Mouse (Mus musculus): ENCODE data around the gene Pgm5. TPM values are rescaled to one million over a fixed set of nuclear protein-coding genes. Genes with fewer than 3 reads are reported as not detected.

The Pgm5 gene
- polyA plus RNA-seq, 1 experiment from 2014 or later: 1.6 TPM

DNA sequence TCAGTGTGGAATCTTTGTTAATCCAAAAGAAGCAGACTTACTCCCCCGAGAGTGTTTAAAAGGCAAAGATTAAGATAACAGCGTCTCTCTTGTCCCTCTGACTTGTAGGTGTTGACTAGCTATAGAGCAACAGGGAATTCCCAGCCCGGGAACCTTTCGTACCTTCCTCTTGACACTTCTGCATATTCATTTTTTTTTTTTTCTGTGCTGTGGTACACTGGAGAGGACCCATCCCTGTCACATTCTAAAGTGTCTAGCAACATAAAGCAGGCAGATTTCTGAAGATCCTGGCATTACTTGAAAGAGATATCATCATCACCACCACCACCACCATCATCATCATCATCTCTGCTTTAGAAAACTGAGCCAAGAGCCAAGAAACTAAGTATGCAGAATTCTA, 105.0 kb downstream of the Pgm5 start:
- WGBS: 84% methylated on average over 4 of the region's 4 CpGs
- no peaks in the 10 kb centered on the region for H3K9me3 ChIP-seq (ENCODE audit: control insufficient read depth, low read length)

DNA sequence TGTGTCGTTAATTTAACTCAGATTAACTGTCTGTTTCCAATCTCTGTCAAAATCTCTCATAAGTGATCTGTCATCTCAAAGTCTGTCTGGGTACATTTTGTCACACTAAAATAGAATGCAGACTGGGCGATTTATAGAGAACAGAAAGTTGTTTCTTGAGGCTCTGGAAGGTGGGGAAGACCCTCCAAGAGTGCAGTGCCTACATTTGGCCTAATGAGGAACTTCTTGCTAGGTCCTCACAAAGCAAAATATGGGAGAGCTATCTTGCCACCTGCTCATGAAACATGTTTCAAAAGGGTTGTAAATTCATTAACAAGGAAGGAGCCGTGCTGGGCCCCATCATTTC, 107.2 kb downstream of the Pgm5 start:
- DNase-seq (ENCODE audit: low spot score) (no peak), ATAC-seq (ENCODE audit: insufficient read depth, low FRiP score, low TSS enrichment) (no peak)
- Histone ChIP-seq H3K9ac (ENCODE audit: low read length) (no peak overlapping the region), H3K27me3 (ENCODE audit: control insufficient read depth, insufficient read depth, low read length) (no peaks in the 10 kb centered on the region), H3K4me2 (ENCODE audit: low read depth) (no peak overlapping the region), H3K27ac (ENCODE audit: low read depth, low read length) (no peak overlapping the region), H3K9me3 (ENCODE audit: control insufficient read depth, low read length) (no peaks in the 10 kb centered on the region), H3K36me3 (ENCODE audit: control insufficient read depth, insufficient read depth, low read length) (no peaks in the 10 kb centered on the region), H3K4me3 (ENCODE audit: low read depth, low read length) (no peak overlapping the region), H3K4me1 (ENCODE audit: control insufficient read depth, insufficient read depth, low read length) (peaks cover 9% of the 10 kb centered on the region; the same call in 1 of the 2 replicates)
- 75% methylated on average over 3 of the region's 3 CpGs for WGBS

More for the DNA sequence above, 105.0 kb downstream of the Pgm5 start:
- H3K27ac ChIP-seq (ENCODE audit: low read depth, low read length): no peak overlapping the region
- DNase-seq (ENCODE audit: low spot score): no peak
- H3K4me1 ChIP-seq (ENCODE audit: control insufficient read depth, insufficient read depth, low read length): peaks cover 9% of the 10 kb centered on the region; the same call in 1 of the 2 replicates
- no peaks in the 10 kb centered on the region for H3K27me3 ChIP-seq (ENCODE audit: control insufficient read depth, insufficient read depth, low read length)
- no peaks in the 10 kb centered on the region for H3K36me3 ChIP-seq (ENCODE audit: control insufficient read depth, insufficient read depth, low read length)
- H3K4me3 ChIP-seq (ENCODE audit: low read depth, low read length): no peak overlapping the region
- no peak overlapping the region for H3K9ac ChIP-seq (ENCODE audit: low read length)
- no peak for ATAC-seq (ENCODE audit: insufficient read depth, low FRiP score, low TSS enrichment)
- no peak overlapping the region for H3K4me2 ChIP-seq (ENCODE audit: low read depth)

DNA sequence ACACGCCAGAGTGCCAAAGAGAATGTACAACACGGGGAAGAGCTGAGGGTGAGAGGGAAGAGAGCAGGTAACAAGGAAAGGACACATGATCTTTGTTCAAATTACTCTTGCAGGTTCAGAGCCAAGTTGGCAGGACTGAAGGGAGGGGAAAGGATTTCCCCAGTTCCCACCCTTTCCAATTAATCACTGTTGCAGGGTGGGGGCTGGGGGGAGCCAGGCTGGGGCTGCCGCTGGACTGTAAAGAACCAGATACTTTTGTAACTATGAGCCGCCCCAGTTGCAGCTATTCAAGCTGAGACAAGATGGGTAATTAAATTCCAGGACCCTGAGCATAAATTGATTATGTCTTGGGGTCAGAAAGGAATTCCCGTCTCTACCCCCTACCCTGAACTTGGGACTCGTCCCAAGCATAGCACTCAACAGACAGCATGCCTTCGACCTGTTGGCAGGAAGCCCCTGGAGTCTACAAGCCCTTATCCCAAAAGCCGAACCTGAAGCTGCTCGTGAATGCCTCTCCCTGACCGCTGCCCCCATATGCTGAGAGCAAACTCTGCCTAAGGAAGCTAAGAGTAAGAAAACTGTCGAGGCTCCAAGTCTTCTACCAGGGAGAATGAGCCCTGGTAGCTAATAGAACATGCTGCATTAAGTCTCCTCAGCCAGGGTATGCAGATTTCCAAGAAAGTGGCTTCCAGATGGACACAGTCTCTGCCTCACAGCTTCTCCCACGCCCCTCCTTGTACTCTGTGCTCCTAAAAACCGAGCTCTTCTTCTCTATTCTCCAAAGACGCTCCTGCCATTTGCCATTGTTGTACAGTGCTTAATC, 107.8 kb downstream of the Pgm5 start:
- Histone ChIP-seq H3K4me1 (ENCODE audit: control insufficient read depth, insufficient read depth, low read length) (peaks cover 9% of the 10 kb centered on the region; the same call in 1 of the 2 replicates), H3K4me2 (ENCODE audit: low read depth) (no peak overlapping the region), H3K27me3 (ENCODE audit: control insufficient read depth, insufficient read depth, low read length) (no peaks in the 10 kb centered on the region), H3K9ac (ENCODE audit: low read length) (no peak overlapping the region), H3K4me3 (ENCODE audit: low read depth, low read length) (no peak overlapping the region), H3K27ac (ENCODE audit: low read depth, low read length) (no peak overlapping the region), H3K9me3 (ENCODE audit: control insufficient read depth, low read length) (no peaks in the 10 kb centered on the region), H3K36me3 (ENCODE audit: control insufficient read depth, insufficient read depth, low read length) (no peaks in the 10 kb centered on the region)
- WGBS: 27% methylated on average over 14 of the region's 14 CpGs
- ATAC-seq (ENCODE audit: insufficient read depth, low FRiP score, low TSS enrichment): no peak
- peak; percentile 33 for DNase-seq (ENCODE audit: low spot score)

DNA sequence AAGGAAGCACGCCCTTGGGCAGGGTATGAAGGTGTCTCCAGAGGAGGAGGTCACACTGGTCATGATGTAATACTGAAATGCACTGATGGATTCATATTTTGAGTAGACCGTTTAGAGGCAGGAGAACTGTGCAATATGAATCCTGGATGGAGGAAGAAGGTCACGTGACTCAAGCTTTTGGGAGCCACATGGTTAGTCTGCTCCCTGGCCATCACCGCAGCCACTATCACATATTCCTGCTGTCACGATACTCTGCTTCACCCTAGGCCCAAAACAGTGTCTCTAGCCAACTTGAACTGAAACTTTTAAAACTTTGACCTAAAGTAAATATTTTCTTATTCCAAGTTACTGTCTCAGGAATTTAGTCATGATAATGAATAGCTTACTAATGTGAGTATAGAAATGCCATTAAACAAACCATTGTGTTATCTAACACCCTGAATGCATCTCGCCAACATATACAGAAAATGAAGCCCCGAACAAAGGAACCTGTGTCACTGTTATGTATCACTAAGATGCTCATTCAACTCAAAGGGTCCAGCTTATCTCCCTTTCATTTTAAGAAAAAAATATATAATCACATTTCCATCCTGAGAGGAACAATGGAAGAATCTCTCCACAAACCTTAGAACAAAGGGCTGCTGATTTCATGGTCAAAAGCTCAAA, 108.6 kb downstream of the Pgm5 start:
- ATAC-seq (ENCODE audit: insufficient read depth, low FRiP score, low TSS enrichment) (no peak), DNase-seq (ENCODE audit: low spot score) (no peak)
- Histone ChIP-seq H3K36me3 (ENCODE audit: control insufficient read depth, insufficient read depth, low read length) (no peaks in the 10 kb centered on the region), H3K27me3 (ENCODE audit: control insufficient read depth, insufficient read depth, low read length) (no peaks in the 10 kb centered on the region), H3K9ac (ENCODE audit: low read length) (no peak overlapping the region), H3K4me3 (ENCODE audit: low read depth, low read length) (no peak overlapping the region), H3K27ac (ENCODE audit: low read depth, low read length) (no peak overlapping the region), H3K4me1 (ENCODE audit: control insufficient read depth, insufficient read depth, low read length) (peaks cover 9% of the 10 kb centered on the region; the same call in 1 of the 2 replicates), H3K4me2 (ENCODE audit: low read depth) (no peak overlapping the region), H3K9me3 (ENCODE audit: control insufficient read depth, low read length) (no peaks in the 10 kb centered on the region)
- WGBS: 86% methylated on average over 7 of the region's 7 CpGs

DNA sequence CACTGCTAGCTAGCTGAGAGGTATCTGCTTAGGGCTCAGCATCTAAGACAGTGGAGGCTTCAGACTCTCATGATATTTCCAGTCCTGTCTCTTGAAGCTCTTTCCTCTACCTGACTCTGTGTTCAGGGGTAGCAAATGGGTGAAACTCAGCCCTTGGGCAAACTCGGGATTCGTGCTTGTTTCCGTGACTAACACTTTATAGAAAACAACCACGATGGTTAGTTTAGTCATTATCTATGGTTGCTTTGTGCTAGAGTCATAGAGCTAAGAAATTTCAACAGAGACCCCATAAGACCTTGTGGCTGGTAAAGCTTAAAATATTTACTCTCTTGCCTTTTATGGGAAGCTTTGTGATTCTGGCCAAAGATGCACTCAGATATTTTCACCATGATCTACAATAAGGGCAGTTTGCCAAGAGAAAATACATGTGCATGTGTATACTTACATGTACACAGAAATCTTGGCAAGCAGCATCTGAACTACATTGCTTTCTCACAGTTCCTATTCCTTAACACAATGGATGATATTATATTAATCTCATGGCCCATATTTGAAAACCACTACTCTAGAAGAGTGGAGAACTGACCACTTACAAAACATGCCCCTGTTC, 115.3 kb downstream of the Pgm5 start:
- Histone ChIP-seq H3K4me2 (ENCODE audit: low read depth) (no peak overlapping the region), H3K4me3 (ENCODE audit: low read depth, low read length) (no peak overlapping the region), H3K27ac (ENCODE audit: low read depth, low read length) (no peak overlapping the region), H3K9me3 (ENCODE audit: control insufficient read depth, low read length) (no peaks in the 10 kb centered on the region), H3K9ac (ENCODE audit: low read length) (no peak overlapping the region), H3K4me1 (ENCODE audit: control insufficient read depth, insufficient read depth, low read length) (no peaks in the 10 kb centered on the region), H3K27me3 (ENCODE audit: control insufficient read depth, insufficient read depth, low read length) (no peaks in the 10 kb centered on the region), H3K36me3 (ENCODE audit: control insufficient read depth, insufficient read depth, low read length) (no peaks in the 10 kb centered on the region)
- DNase-seq (ENCODE audit: low spot score) (no peak), ATAC-seq (ENCODE audit: insufficient read depth, low FRiP score, low TSS enrichment) (no peak)
- 90% methylated on average over 4 of the region's 4 CpGs for WGBS

DNA sequence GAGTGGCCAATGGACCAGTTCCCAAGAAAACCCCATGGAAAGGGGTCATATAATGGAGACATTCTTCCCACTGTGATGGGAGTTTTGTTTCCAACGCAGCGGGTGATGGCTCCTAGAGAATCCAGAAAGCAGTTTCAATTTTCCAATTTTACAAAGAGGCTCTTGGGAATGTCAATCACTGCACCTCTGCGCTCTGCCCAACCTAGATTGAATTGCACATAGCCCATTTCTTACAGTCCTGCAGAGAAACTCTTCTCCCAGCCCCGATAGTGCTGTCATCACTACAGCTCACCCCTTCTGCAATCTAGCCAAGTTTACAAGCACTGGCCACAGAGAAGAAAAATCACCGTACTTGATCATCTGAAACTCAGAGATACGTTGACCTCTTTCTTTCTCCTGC, 119.0 kb downstream of the Pgm5 start:
- H3K4me1 ChIP-seq (ENCODE audit: control insufficient read depth, insufficient read depth, low read length): no peaks in the 10 kb centered on the region
- DNase-seq (ENCODE audit: low spot score): no peak
- no peak overlapping the region for H3K9ac ChIP-seq (ENCODE audit: low read length)
- H3K36me3 ChIP-seq (ENCODE audit: control insufficient read depth, insufficient read depth, low read length): no peaks in the 10 kb centered on the region
- no peaks in the 10 kb centered on the region for H3K9me3 ChIP-seq (ENCODE audit: control insufficient read depth, low read length)
- H3K27ac ChIP-seq (ENCODE audit: low read depth, low read length): no peak overlapping the region
- ATAC-seq (ENCODE audit: insufficient read depth, low FRiP score, low TSS enrichment): no peak
- H3K27me3 ChIP-seq (ENCODE audit: control insufficient read depth, insufficient read depth, low read length): no peaks in the 10 kb centered on the region
- H3K4me2 ChIP-seq (ENCODE audit: low read depth): no peak overlapping the region
- no peak overlapping the region for H3K4me3 ChIP-seq (ENCODE audit: low read depth, low read length)
- WGBS: 86% methylated on average over 6 of the region's 6 CpGs

DNA sequence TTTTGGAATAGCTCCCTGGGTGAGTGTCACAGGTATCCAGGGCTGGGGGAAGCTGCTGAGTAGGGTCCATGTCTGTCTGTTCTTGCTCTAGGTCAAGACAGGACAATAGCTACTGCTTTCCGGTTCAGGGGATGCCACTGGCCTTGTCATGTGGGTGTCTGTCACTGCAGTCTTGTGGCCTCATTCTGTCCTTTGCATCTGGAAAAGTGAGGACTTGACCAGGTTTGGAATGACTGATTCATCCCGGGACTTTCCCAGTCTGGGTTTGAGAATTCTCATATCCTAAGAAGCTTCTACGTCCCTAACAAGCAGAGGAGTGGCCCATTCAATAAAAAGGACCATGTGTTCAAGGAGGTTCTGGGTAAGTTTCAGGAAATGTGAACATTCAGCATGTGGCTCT, 122.9 kb downstream of the Pgm5 start:
- ATAC-seq (ENCODE audit: insufficient read depth, low FRiP score, low TSS enrichment): no peak
- no peak for DNase-seq (ENCODE audit: low spot score)
- H3K36me3 ChIP-seq (ENCODE audit: control insufficient read depth, insufficient read depth, low read length): no peaks in the 10 kb centered on the region
- H3K27me3 ChIP-seq (ENCODE audit: control insufficient read depth, insufficient read depth, low read length): no peaks in the 10 kb centered on the region
- 81% methylated on average over 3 of the region's 3 CpGs for WGBS
- H3K9me3 ChIP-seq (ENCODE audit: control insufficient read depth, low read length): no peaks in the 10 kb centered on the region
- H3K27ac ChIP-seq (ENCODE audit: low read depth, low read length): no peak overlapping the region
- H3K4me1 ChIP-seq (ENCODE audit: control insufficient read depth, insufficient read depth, low read length): no peaks in the 10 kb centered on the region
- H3K9ac ChIP-seq (ENCODE audit: low read length): no peak overlapping the region
- H3K4me2 ChIP-seq (ENCODE audit: low read depth): no peak overlapping the region
- no peak overlapping the region for H3K4me3 ChIP-seq (ENCODE audit: low read depth, low read length)

DNA sequence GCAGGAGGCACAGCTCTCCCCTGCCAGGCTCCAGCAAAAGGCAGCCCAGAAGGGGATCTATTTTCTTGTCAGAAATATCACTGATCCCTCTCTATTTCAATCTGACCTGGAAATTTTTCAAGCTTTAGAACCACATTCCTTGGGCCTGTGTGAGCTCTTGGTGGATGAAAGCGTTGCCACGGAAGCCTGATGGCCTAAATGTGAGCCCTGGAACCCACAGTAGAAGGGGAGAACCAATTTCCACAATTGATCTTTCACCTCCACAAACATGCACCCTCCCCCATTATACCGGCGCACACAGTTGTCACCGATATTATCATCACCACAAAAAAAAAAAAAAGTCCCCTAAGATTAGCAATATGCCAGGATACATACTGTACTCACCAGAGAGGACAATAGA, 123.6 kb downstream of the Pgm5 start:
- no peak overlapping the region for H3K4me2 ChIP-seq (ENCODE audit: low read depth)
- H3K9ac ChIP-seq (ENCODE audit: low read length): no peak overlapping the region
- no peak for DNase-seq (ENCODE audit: low spot score)

More for the DNA sequence above, 123.6 kb downstream of the Pgm5 start:
- no peaks in the 10 kb centered on the region for H3K9me3 ChIP-seq (ENCODE audit: control insufficient read depth, low read length)
- no peak overlapping the region for H3K4me3 ChIP-seq (ENCODE audit: low read depth, low read length)
- no peak for ATAC-seq (ENCODE audit: insufficient read depth, low FRiP score, low TSS enrichment)
- no peaks in the 10 kb centered on the region for H3K4me1 ChIP-seq (ENCODE audit: control insufficient read depth, insufficient read depth, low read length)
- H3K36me3 ChIP-seq (ENCODE audit: control insufficient read depth, insufficient read depth, low read length): no peaks in the 10 kb centered on the region
- WGBS: 93% methylated on average over 5 of the region's 5 CpGs
- H3K27me3 ChIP-seq (ENCODE audit: control insufficient read depth, insufficient read depth, low read length): no peaks in the 10 kb centered on the region
- no peak overlapping the region for H3K27ac ChIP-seq (ENCODE audit: low read depth, low read length)

All from neural tube, embryonic 11.5 days (tissue).